Mouse (Mus musculus) embryonic facial prominence, embryonic 13.5 days (tissue): ENCODE data around the gene Stfa3. TPM values are rescaled to one million over a fixed set of nuclear protein-coding genes. Genes with fewer than 3 reads are reported as not detected.

Experiments used
- ATAC-seq: fragments of 200-750 bp; cut with Nextera tagmentation; 2 replicates; pipeline ENCODE4 v1.8.0; 2017; ENCODE audit warnings: low read depth; ENCODE audit not compliant: insufficient number of reproducible peaks, insufficient read depth, low FRiP score, low TSS enrichment
- H3K27ac ChIP-seq: fragments of 300-500 bp; sonication (generic); 2 replicates; pipeline ENCODE4 v1.5.1; 2015; ENCODE audit warnings: moderate library complexity, mild to moderate bottlenecking, inconsistent platforms
- H3K27me3 ChIP-seq: fragments of 300-500 bp; sonication (generic); 2 replicates; pipeline ENCODE4 v1.6.1; 2015; ENCODE audit warnings: mild to moderate bottlenecking, inconsistent platforms
- H3K36me3 ChIP-seq: fragments of 300-500 bp; sonication (generic); 2 replicates; pipeline ENCODE4 v1.6.1; 2015; ENCODE audit warnings: mild to moderate bottlenecking, inconsistent platforms
- H3K4me1 ChIP-seq: fragments of 300-500 bp; sonication (generic); 2 replicates; pipeline ENCODE4 v1.6.1; 2015; ENCODE audit warnings: inconsistent platforms
- H3K4me2 ChIP-seq: fragments of 300-500 bp; sonication (generic); 2 replicates; pipeline ENCODE4 v1.6.1; 2015; ENCODE audit warnings: moderate library complexity, mild to moderate bottlenecking, inconsistent platforms
- H3K4me3 ChIP-seq: fragments of 300-500 bp; sonication (generic); 2 replicates; pipeline ENCODE4 v1.5.1; 2015; ENCODE audit warnings: mild to moderate bottlenecking, inconsistent platforms
- H3K9ac ChIP-seq: fragments of 300-500 bp; sonication (generic); 2 replicates; pipeline ENCODE4 v1.6.1; 2015; ENCODE audit warnings: mild to moderate bottlenecking, inconsistent platforms
- H3K9me3 ChIP-seq: fragments of 300-500 bp; sonication (generic); 2 replicates; pipeline ENCODE4 v1.6.1; 2016; ENCODE audit warnings: inconsistent platforms
- WGBS: fragments of 180-500 bp; shearing (Covaris S2); methylation state at CpG from one replicate; pipeline ENCODE4 v1.1.7; 2015; ENCODE audit warnings: mixed read lengths; 5-methylcytosine and 5-hydroxymethylcytosine counted together
- polyA plus RNA-seq: library from polyadenylated mRNA; unstranded; fragments of >200 nt; fragmentation: Nextera tagmentation; extraction: Ambion mirVana; gene quantifications from 2 replicates; pipeline ENCODE4 v1.2.1, GENCODE M21; 2015

Stfa3 gene
- 4.9 and 10.5 TPM in 2 replicates for polyA plus RNA-seq

- H3K27me3 ChIP-seq, result no peaks in the 10 kb centered on the region
- WGBS, result 76% methylated on average over 4 of the region's 4 CpGs
- H3K36me3 ChIP-seq, result no peaks in the 10 kb centered on the region
- no peak within 1 kb of the TSS for H3K27ac ChIP-seq
- H3K9me3 ChIP-seq, result no peaks in the 10 kb centered on the region
- H3K4me1 ChIP-seq, result no peaks in the 10 kb centered on the region
- no peak within 1 kb of the TSS for H3K9ac ChIP-seq
- no peak for ATAC-seq
- H3K4me3 ChIP-seq, result no peak within 1 kb of the TSS
- H3K4me2 ChIP-seq, result no peak within 1 kb of the TSS
Observed at GRCm38 (mm10) chr16:36455342-36455802, at the start of gene Stfa3. Gene Stfa3, minus strand, starts transcription at chr16:36455392.

GRCm38 (mm10) chr16:36502286-36502685 is 47.1 kb upstream of the Stfa3 start:
- ATAC-seq, result no peak
- 74% methylated on average over 2 of the region's 2 CpGs for WGBS
- Histone ChIP-seq H3K27ac (no peak overlapping the region), H3K9me3 (no peaks in the 10 kb centered on the region), H3K36me3 (no peaks in the 10 kb centered on the region), H3K4me3 (no peak overlapping the region), H3K4me2 (no peak overlapping the region), H3K27me3 (no peaks in the 10 kb centered on the region), H3K9ac (no peak overlapping the region), H3K4me1 (no peaks in the 10 kb centered on the region)

- ATAC-seq, result no peak
Observed at GRCm38 (mm10) chr16:36492420-36492819, 37.2 kb upstream of the Stfa3 start.

GRCm38 (mm10) chr16:36476866-36477265 is 21.7 kb upstream of the Stfa3 start:
- 77% methylated on average over 9 of the region's 9 CpGs for WGBS
- Histone ChIP-seq H3K4me2 (no peak overlapping the region), H3K4me3 (no peak overlapping the region), H3K36me3 (no peaks in the 10 kb centered on the region), H3K4me1 (no peaks in the 10 kb centered on the region), H3K27me3 (no peaks in the 10 kb centered on the region), H3K9me3 (no peaks in the 10 kb centered on the region), H3K9ac (no peak overlapping the region), H3K27ac (no peak overlapping the region)
- no peak for ATAC-seq

More at GRCm38 (mm10) chr16:36492420-36492819, 37.2 kb upstream of the Stfa3 start:
- H3K4me2 ChIP-seq, result no peak overlapping the region
- H3K27me3 ChIP-seq, result no peaks in the 10 kb centered on the region
- H3K9ac ChIP-seq, result no peak overlapping the region
- no peaks in the 10 kb centered on the region for H3K9me3 ChIP-seq
- no peaks in the 10 kb centered on the region for H3K36me3 ChIP-seq
- no peaks in the 10 kb centered on the region for H3K4me1 ChIP-seq
- no peak overlapping the region for H3K4me3 ChIP-seq
- H3K27ac ChIP-seq, result no peak overlapping the region
- WGBS, result 91% methylated on average over 1 of the region's 1 CpGs

DNA sequence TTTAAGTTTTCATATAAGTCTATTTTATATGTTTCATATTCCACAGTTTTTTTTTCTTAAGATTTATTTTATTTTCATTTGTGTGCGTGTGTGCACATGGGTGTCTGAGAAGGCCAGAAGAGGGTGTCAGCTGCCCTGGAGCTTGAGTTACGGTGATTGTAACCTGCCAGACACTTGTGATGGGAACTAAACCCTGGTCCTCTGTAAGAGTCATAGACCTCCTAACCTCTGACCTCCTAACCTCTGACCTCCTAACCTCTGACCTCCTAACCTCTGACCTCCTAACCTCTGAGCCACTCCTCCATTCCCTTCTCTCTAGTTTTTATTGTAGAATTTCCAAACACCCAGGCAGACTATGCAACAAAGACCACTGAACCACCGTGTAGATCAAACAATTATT is 20.3 kb upstream of the Stfa3 start:
- no peak overlapping the region for H3K4me3 ChIP-seq
- no peak for ATAC-seq
- WGBS, result 89% methylated on average over 3 of the region's 3 CpGs
- H3K27ac ChIP-seq, result no peak overlapping the region
- no peak overlapping the region for H3K4me2 ChIP-seq
- no peaks in the 10 kb centered on the region for H3K4me1 ChIP-seq
- H3K9me3 ChIP-seq, result no peaks in the 10 kb centered on the region
- no peaks in the 10 kb centered on the region for H3K36me3 ChIP-seq
- no peaks in the 10 kb centered on the region for H3K27me3 ChIP-seq
- H3K9ac ChIP-seq, result no peak overlapping the region

- Histone ChIP-seq H3K9ac (no peak overlapping the region), H3K4me1 (no peaks in the 10 kb centered on the region), H3K9me3 (no peaks in the 10 kb centered on the region), H3K4me3 (no peak overlapping the region), H3K27me3 (no peaks in the 10 kb centered on the region), H3K4me2 (no peak overlapping the region), H3K27ac (no peak overlapping the region), H3K36me3 (no peaks in the 10 kb centered on the region)
- no peak for ATAC-seq
- 80% methylated on average over 2 of the region's 2 CpGs for WGBS
Observed at GRCm38 (mm10) chr16:36474849-36475248, 19.7 kb upstream of the Stfa3 start.

- 51% methylated on average over 17 of the region's 17 CpGs for WGBS
- Histone ChIP-seq H3K27ac (no peak overlapping the region), H3K9me3 (peaks cover 4% of the 10 kb centered on the region; the same call in 1 of the 2 replicates), H3K4me2 (no peak overlapping the region), H3K36me3 (no peaks in the 10 kb centered on the region), H3K4me1 (no peaks in the 10 kb centered on the region), H3K4me3 (no peak overlapping the region), H3K27me3 (no peaks in the 10 kb centered on the region), H3K9ac (no peak overlapping the region)
- no peak; the same call in 1 of the 2 replicates for ATAC-seq
Observed at GRCm38 (mm10) chr16:36473217-36474216, 18.3 kb upstream of the Stfa3 start.

DNA sequence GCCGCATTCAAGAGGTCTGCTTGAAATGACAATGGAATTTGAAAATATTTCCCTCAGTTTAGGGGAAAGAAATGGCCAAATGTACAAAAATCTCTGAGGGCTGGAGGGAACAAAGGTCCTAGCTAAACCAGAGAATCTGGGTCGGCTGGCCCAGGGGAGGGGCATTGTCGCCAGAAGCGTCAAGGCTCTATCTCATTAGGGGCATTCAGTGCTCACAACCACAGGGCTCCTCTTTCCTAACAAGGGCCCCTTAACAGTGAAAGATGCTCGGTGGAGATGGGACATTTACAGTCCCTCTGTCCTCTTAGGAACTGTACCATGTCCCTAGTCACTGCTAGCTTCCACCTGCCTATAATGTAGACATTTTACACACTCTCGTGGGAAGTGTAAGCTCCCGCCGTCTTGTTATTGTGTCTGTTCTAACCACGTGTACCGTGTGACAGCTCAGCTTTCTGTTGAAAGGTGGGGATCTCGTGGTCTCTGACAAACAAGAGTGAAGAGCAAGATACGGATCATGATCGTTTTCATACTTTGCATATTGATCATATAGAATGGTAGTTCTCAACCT is 16.0 kb upstream of the Stfa3 start:
- no peak overlapping the region for H3K4me3 ChIP-seq
- H3K4me1 ChIP-seq, result no peaks in the 10 kb centered on the region
- H3K9me3 ChIP-seq, result peaks cover 4% of the 10 kb centered on the region; the same call in 1 of the 2 replicates
- no peak for ATAC-seq
- H3K36me3 ChIP-seq, result no peaks in the 10 kb centered on the region
- H3K4me2 ChIP-seq, result no peak overlapping the region
- 45% methylated on average over 13 of the region's 13 CpGs for WGBS
- no peak overlapping the region for H3K27ac ChIP-seq
- no peak overlapping the region for H3K9ac ChIP-seq
- H3K27me3 ChIP-seq, result no peaks in the 10 kb centered on the region

- H3K27me3 ChIP-seq, result no peaks in the 10 kb centered on the region
- ATAC-seq, result no peak
- H3K27ac ChIP-seq, result no peak overlapping the region
- H3K9me3 ChIP-seq, result peaks cover 4% of the 10 kb centered on the region; the same call in 1 of the 2 replicates
- WGBS, result 4% methylated on average over 2 of the region's 2 CpGs
- no peaks in the 10 kb centered on the region for H3K36me3 ChIP-seq
- no peak overlapping the region for H3K4me2 ChIP-seq
- H3K9ac ChIP-seq, result no peak overlapping the region
- no peak overlapping the region for H3K4me3 ChIP-seq
- H3K4me1 ChIP-seq, result no peaks in the 10 kb centered on the region
Observed at GRCm38 (mm10) chr16:36469955-36470478, 14.8 kb upstream of the Stfa3 start.

DNA sequence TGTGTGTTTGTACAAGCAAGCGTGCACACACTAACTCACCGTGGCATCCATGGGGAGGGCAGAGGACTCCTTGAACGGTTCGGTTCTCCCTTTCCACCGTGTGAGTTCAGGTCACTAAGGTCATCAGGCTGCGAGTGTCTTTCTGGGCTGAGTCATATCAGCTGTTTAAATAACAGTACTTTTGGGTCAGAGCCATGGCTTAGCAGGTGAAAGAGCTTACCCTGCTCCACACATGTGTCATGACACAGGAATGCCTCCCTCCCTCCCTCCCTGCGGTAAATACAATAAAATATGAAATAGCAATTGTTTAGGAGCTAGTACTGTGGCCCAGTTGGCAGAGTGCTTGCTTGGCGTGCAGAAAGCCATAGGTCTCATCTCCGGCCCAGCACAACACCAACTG is 14.2 kb upstream of the Stfa3 start:
- Histone ChIP-seq H3K27me3 (no peaks in the 10 kb centered on the region), H3K9ac (no peak overlapping the region), H3K4me1 (no peaks in the 10 kb centered on the region), H3K4me2 (no peak overlapping the region), H3K36me3 (no peaks in the 10 kb centered on the region), H3K27ac (no peak overlapping the region), H3K9me3 (peaks cover 4% of the 10 kb centered on the region; the same call in 1 of the 2 replicates), H3K4me3 (no peak overlapping the region)
- 86% methylated on average over 9 of the region's 9 CpGs for whole genome bisulfite sequencing
- ATAC-seq, result no peak

- Histone ChIP-seq H3K4me2 (no peak overlapping the region), H3K9ac (no peak overlapping the region), H3K27me3 (no peaks in the 10 kb centered on the region), H3K27ac (no peak overlapping the region), H3K4me1 (no peaks in the 10 kb centered on the region), H3K4me3 (no peak overlapping the region), H3K36me3 (no peaks in the 10 kb centered on the region), H3K9me3 (peaks cover 4% of the 10 kb centered on the region; the same call in 1 of the 2 replicates)
- WGBS, result 71% methylated on average over 4 of the region's 4 CpGs
- ATAC-seq, result no peak
Observed at GRCm38 (mm10) chr16:36468862-36469261, 13.7 kb upstream of the Stfa3 start.
